Mouse (Mus musculus) MEL (cell line): ENCODE measurements around the gene Wrb. TPM values are rescaled to one million over a fixed set of nuclear protein-coding genes. Genes with fewer than 3 reads are reported as not detected.

Experiments used
- DNase-seq: peaks from one replicate; pipeline ENCODE4 v3.0.0; 2011; ENCODE audit warnings: low read depth, low spot score
- H3K27ac ChIP-seq: 2 replicates; pipeline ENCODE4 v1.5.1; 2012; ENCODE audit warnings: low read depth, mild to moderate bottlenecking, control low read depth, low read length, moderate library complexity; ENCODE audit not compliant: control insufficient read depth
- H3K27me3 ChIP-seq, 2 experiments: fragments of 150-350 bp in 1 of 2; sonication (generic) in 1 of 2; 2 replicates each; pipeline ENCODE4 v1.6.1; 2012; ENCODE audit warnings: low read length in 2 of 2, mild to moderate bottlenecking in 2 of 2, improper control_type of control experiment in 1 of 2, moderate library complexity in 1 of 2; ENCODE audit not compliant: insufficient read depth in 2 of 2, control insufficient read depth in 1 of 2
- H3K36me3 ChIP-seq, 2 experiments: 2 replicates each; pipeline ENCODE4 v1.6.1; 2012 to 2014; ENCODE audit warnings: low read length in 2 of 2, improper control_type of control experiment in 1 of 2, inconsistent platforms in 1 of 2, mild to moderate bottlenecking in 1 of 2; ENCODE audit not compliant: insufficient read depth in 2 of 2, control insufficient read depth in 1 of 2
- H3K4me1 ChIP-seq, 2 experiments: fragments of 150-350 bp in 1 of 2; sonication (generic) in 1 of 2; 2 replicates each; pipeline ENCODE4 v1.6.1; 2012; ENCODE audit warnings: low read length in 2 of 2, improper control_type of control experiment in 1 of 2, mild to moderate bottlenecking in 1 of 2; ENCODE audit not compliant: insufficient read depth in 2 of 2, control insufficient read depth in 1 of 2
- H3K4me3 ChIP-seq, 2 experiments: fragments of 150-350 bp in 1 of 2; sonication (generic) in 1 of 2; 2 replicates each; pipeline ENCODE4 v1.5.1; 2012; ENCODE audit warnings: low read depth in 2 of 2, low read length in 2 of 2, mild to moderate bottlenecking in 2 of 2, moderate library complexity in 2 of 2, control low read depth in 1 of 2, improper control_type of control experiment in 1 of 2; ENCODE audit not compliant: control insufficient read depth in 1 of 2, insufficient read depth in 1 of 2
- H3K79me2 ChIP-seq: 2 replicates; pipeline ENCODE4 v1.6.1; 2012; ENCODE audit warnings: mild to moderate bottlenecking, low read length, moderate library complexity; ENCODE audit not compliant: control insufficient read depth, poor library complexity, insufficient read depth
- H3K9ac ChIP-seq: 2 replicates; pipeline ENCODE4 v1.6.1; 2012; ENCODE audit warnings: low read depth, mild to moderate bottlenecking, control low read depth, low read length, moderate library complexity; ENCODE audit not compliant: control insufficient read depth, poor library complexity, severe bottlenecking
- H3K9me3 ChIP-seq: fragments of 150-350 bp; sonication (generic); replicated peaks from 2 replicates; pipeline ENCODE4 v1.6.1; 2012; ENCODE audit warnings: mild to moderate bottlenecking, low read length, improper control_type of control experiment, moderate library complexity; ENCODE audit not compliant: insufficient read depth
- BHLHE40 ChIP-seq: IDR thresholded peaks from 2 replicates; pipeline ENCODE4 v1.6.1; 2012; ENCODE audit warnings: low read depth, mild to moderate bottlenecking, inconsistent platforms, low read length, improper control_type of control experiment, borderline replicate concordance
- CHD1 ChIP-seq: IDR thresholded peaks from 2 replicates; pipeline ENCODE4 v1.6.1; 2012; ENCODE audit warnings: low read depth, mild to moderate bottlenecking, inconsistent platforms, low read length, improper control_type of control experiment
- CHD2 ChIP-seq: IDR thresholded peaks from 2 replicates; pipeline ENCODE4 v1.6.1; 2011; ENCODE audit warnings: low read length, improper control_type of control experiment
- CTCF ChIP-seq, 3 experiments: IDR thresholded peaks in 2 of 3; conservative IDR thresholded peaks in 1 of 3; 2 replicates each; pipeline ENCODE4 v1.5.1; 2011 to 2012; ENCODE audit warnings: low read length in 3 of 3, low read depth in 2 of 3, mild to moderate bottlenecking in 2 of 3, improper control_type of control experiment in 1 of 3, inconsistent platforms in 1 of 3, mixed read lengths in 1 of 3, moderate library complexity in 1 of 3; ENCODE audit not compliant: control insufficient read depth in 1 of 3, insufficient read depth in 1 of 3, poor library complexity in 1 of 3, severe bottlenecking in 1 of 3
- GABPA ChIP-seq: IDR thresholded peaks from 2 replicates; pipeline ENCODE4 v1.6.1; 2012; ENCODE audit warnings: low read depth, mild to moderate bottlenecking, inconsistent platforms, low read length, improper control_type of control experiment, moderate library complexity
- MYC ChIP-seq: IDR thresholded peaks from 2 replicates; pipeline ENCODE4 v1.6.1; 2011; ENCODE audit warnings: low read depth, mild to moderate bottlenecking, low read length, improper control_type of control experiment, moderate library complexity
- RAD21 ChIP-seq: IDR thresholded peaks from 2 replicates; pipeline ENCODE4 v1.6.1; 2011; ENCODE audit warnings: mild to moderate bottlenecking, low read depth, low read length, improper control_type of control experiment
- SMC3 ChIP-seq: IDR thresholded peaks from 2 replicates; pipeline ENCODE4 v1.6.1; 2011; ENCODE audit warnings: low read depth, low read length, improper control_type of control experiment
- TAL1 ChIP-seq: IDR thresholded peaks from 2 replicates; pipeline ENCODE4 v1.6.1; 2012; ENCODE audit warnings: mild to moderate bottlenecking, inconsistent platforms, low read length, moderate library complexity, mixed read lengths
- TBP ChIP-seq: IDR thresholded peaks from 2 replicates; pipeline ENCODE4 v1.8.0; 2011; ENCODE audit warnings: low read depth, low read length, improper control_type of control experiment
- TCF12 ChIP-seq: IDR thresholded peaks from 2 replicates; pipeline ENCODE4 v1.6.1; 2014; ENCODE audit warnings: low read depth, mild to moderate bottlenecking, inconsistent platforms, low read length, improper control_type of control experiment, moderate library complexity
- USF1 ChIP-seq: IDR thresholded peaks from 2 replicates; pipeline ENCODE4 v1.6.1; 2014; ENCODE audit warnings: low read depth, mild to moderate bottlenecking, inconsistent platforms, low read length, improper control_type of control experiment, moderate library complexity
- ZC3H11A ChIP-seq: IDR thresholded peaks from 2 replicates; pipeline ENCODE4 v1.6.1; 2012; ENCODE audit warnings: low read depth, mild to moderate bottlenecking, inconsistent platforms, low read length, improper control_type of control experiment
- ZMIZ1 ChIP-seq: IDR thresholded peaks from 2 replicates; pipeline ENCODE4 v1.6.1; 2012; ENCODE audit warnings: low read depth, mild to moderate bottlenecking, inconsistent platforms, low read length, improper control_type of control experiment, moderate library complexity
- ZNF384 ChIP-seq: IDR thresholded peaks from 2 replicates; pipeline ENCODE4 v1.6.1; 2012; ENCODE audit warnings: low read depth, mild to moderate bottlenecking, inconsistent platforms, low read length, improper control_type of control experiment
- polyA plus RNA-seq, 2 experiments: library from polyadenylated mRNA; stranded (reverse) in 1 of 2; unstranded in 1 of 2; fragments of >175 nt in 1 of 2; fragments of >200 nt in 1 of 2; gene quantifications; 2 replicates each; pipeline versions ENCODE4 v1.2.1 to v1.2.4; 2012; ENCODE audit warnings: low replicate concordance in 2 of 2, low read depth in 1 of 2; ENCODE audit not compliant: insufficient read length in 2 of 2, insufficient read depth in 1 of 2, missing spikeins in 1 of 2
- total RNA-seq: library from RNA; depleted of rRNA; stranded (reverse); fragments of 300-350 nt; gene quantifications from 2 replicates; pipeline ENCODE4 v1.2.3, GENCODE M21; 2012

The Wrb gene
- total and polyA plus RNA-seq, 3 experiments, result 41.6 to 50.2 TPM; not detected in 1

GRCm38 (mm10) chr16:96112769-96113168 lies 32.4 kb upstream of the Wrb start:
- Histone ChIP-seq H3K4me1 (no peaks in the 10 kb centered on the region), H3K9me3 (no peaks in the 10 kb centered on the region), H3K27ac (no peak overlapping the region), H3K36me3 (no peaks in the 10 kb centered on the region), H3K4me3 (no peak overlapping the region), H3K9ac (no peak overlapping the region), H3K79me2 (no peaks in the 10 kb centered on the region), H3K27me3 (no peaks in the 10 kb centered on the region)
- DNase-seq, result no peak
- TF ChIP-seq CTCF (IDR thresholded peaks at IDR 0.05 in 2 of 3, conservative IDR thresholded peaks at IDR 0.05 in 1 of 3; ENCODE audit: control insufficient read depth in 1 of 3, insufficient read depth in 1 of 3, low read depth in 2 of 3, low read length in 3 of 3, poor library complexity in 1 of 3, severe bottlenecking in 1 of 3), result peak in 2 of 3 experiments; percentile 8 to 10; a peak in 1 of 6 replicates
- no peak for TF ChIP-seq CHD1
- no peak for TF ChIP-seq MYC

- peak; percentile 67 for TF ChIP-seq RAD21
- TF ChIP-seq GABPA, result no peak
- peak; percentile 8; the same call in 1 of the 2 replicates for TF ChIP-seq BHLHE40
- TF ChIP-seq SMC3, result peak; percentile 68
- 0 out of 2 replicates have a peak, but pooled peaks have one; percentile 29 for TF ChIP-seq MYC
- peak; percentile 68 for TF ChIP-seq ZC3H11A
- TF ChIP-seq TCF12, result no peak
- TF ChIP-seq ZMIZ1, result no peak
- no peak for TF ChIP-seq TBP
- TF ChIP-seq ZNF384, result peak; percentile 89
- TF ChIP-seq USF1, result no peak
- peak; percentile 26 to 72 (median 49); a peak in 5 of 6 replicates for TF ChIP-seq CTCF (IDR thresholded peaks at IDR 0.05 in 2 of 3, conservative IDR thresholded peaks at IDR 0.05 in 1 of 3; ENCODE audit: control insufficient read depth in 1 of 3, insufficient read depth in 1 of 3, low read depth in 2 of 3, low read length in 3 of 3, poor library complexity in 1 of 3, severe bottlenecking in 1 of 3)
- TF ChIP-seq CHD2, result no peak
- Histone ChIP-seq H3K4me3 (no peak overlapping the region), H3K79me2 (no peaks in the 10 kb centered on the region), H3K9ac (no peak overlapping the region), H3K27ac (no peak overlapping the region), H3K27me3 (no peaks in the 10 kb centered on the region), H3K9me3 (no peaks in the 10 kb centered on the region), H3K36me3 (no peaks in the 10 kb centered on the region), H3K4me1 (no peaks in the 10 kb centered on the region)
- DNase-seq, result peak; percentile 71
Measured at GRCm38 (mm10) chr16:96114729-96115128, 30.5 kb upstream of the Wrb start.

- Histone ChIP-seq H3K27me3 (no peaks in the 10 kb centered on the region), H3K9me3 (no peaks in the 10 kb centered on the region), H3K4me3 (no peak overlapping the region), H3K9ac (no peak overlapping the region), H3K79me2 (no peaks in the 10 kb centered on the region), H3K4me1 (peaks cover 0 to 6% of the 10 kb centered on the region in 2 experiments; a peak in 1 of 4 replicates), H3K27ac (no peak overlapping the region), H3K36me3 (peaks cover 8 to 15% of the 10 kb centered on the region in 2 experiments)
- TF ChIP-seq CTCF (IDR thresholded peaks at IDR 0.05 in 2 of 3, conservative IDR thresholded peaks at IDR 0.05 in 1 of 3; ENCODE audit: control insufficient read depth in 1 of 3, insufficient read depth in 1 of 3, low read depth in 2 of 3, low read length in 3 of 3, poor library complexity in 1 of 3, severe bottlenecking in 1 of 3), result no peak
- TF ChIP-seq TAL1, result peak; percentile 34; the same call in 1 of the 2 replicates
- no peak for TF ChIP-seq TBP
- DNase-seq, result peak; percentile 59
Measured at GRCm38 (mm10) chr16:96120022-96120623, 25.1 kb upstream of the Wrb start.
